Mouse (Mus musculus): ENCODE measurements around the gene Bap1.

Bap1 gene

DNA sequence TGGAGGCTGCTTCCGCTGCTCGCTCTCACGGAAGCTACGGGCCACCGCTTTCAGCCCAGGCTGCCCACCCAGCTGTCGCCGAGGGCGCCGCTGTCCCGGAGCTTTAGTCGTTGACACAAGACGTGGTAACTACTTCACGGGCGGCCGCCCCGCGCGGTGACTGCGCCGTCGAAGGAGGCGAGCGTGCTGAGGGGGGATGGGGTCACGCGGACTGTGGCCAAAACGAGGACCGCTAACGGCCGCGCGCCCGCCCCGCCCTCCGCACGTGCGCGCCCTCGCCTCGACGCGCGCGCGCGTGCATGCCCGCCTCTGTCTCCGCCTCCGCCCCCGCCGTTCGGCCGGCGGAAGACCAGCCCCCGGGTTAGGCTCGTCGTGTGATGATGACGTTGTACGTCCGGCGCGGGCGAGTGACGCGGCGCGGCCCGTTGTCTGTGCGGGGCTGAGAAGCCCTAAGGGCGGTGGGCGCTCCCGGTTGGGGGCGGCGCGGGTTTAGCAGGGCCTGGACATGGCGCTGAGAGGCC, at the start of gene Bap1, which contains the start of gene Phf7:
Gene Bap1, plus strand, starts transcription at position 367 of the 521 bp plus-strand sequence.
Gene Phf7, minus strand, starts transcription at position 234 of the 521 bp plus-strand sequence.
- in situ Hi-C loops (cut with MboI; ENCODE audit: unreplicated experiment in 2 of 2) = no loop called here

GRCm38 (mm10) chr14:31204844-31205243, 46.4 kb upstream of the Bap1 start:
- in situ Hi-C loops (cut with MboI; ENCODE audit: unreplicated experiment in 2 of 2) = loop anchor here (5.0 to 25.0 kb wide), 2 partner anchors 37 to 882 kb away; partner anchors contain the start of genes Dph3 (in 1 of the 2) and Oxnad1 (in 1 of the 2)

GRCm38 (mm10) chr14:31205244-31205561, 46.0 kb upstream of the Bap1 start:
- in situ Hi-C loops (cut with MboI; ENCODE audit: unreplicated experiment in 2 of 2) = loop anchor here (5.0 to 25.0 kb wide), 2 partner anchors 37 to 882 kb away; partner anchors contain the start of genes Dph3 (in 1 of the 2) and Oxnad1 (in 1 of the 2)

GRCm38 (mm10) chr14:31205562-31206467, 45.4 kb upstream of the Bap1 start:
- in situ Hi-C loops (cut with MboI; ENCODE audit: unreplicated experiment in 2 of 2) = loop anchor here (5.0 to 25.0 kb wide), 2 partner anchors 36 to 881 kb away; partner anchors contain the start of genes Dph3 (in 1 of the 2) and Oxnad1 (in 1 of the 2)

- in situ Hi-C loops (cut with MboI; ENCODE audit: unreplicated experiment in 2 of 2) = loop anchor here (5.0 to 25.0 kb wide), 2 partner anchors 36 to 881 kb away; partner anchors contain the start of genes Dph3 (in 1 of the 2) and Oxnad1 (in 1 of the 2)
Observed at GRCm38 (mm10) chr14:31206472-31206981, 44.7 kb upstream of the Bap1 start.

DNA sequence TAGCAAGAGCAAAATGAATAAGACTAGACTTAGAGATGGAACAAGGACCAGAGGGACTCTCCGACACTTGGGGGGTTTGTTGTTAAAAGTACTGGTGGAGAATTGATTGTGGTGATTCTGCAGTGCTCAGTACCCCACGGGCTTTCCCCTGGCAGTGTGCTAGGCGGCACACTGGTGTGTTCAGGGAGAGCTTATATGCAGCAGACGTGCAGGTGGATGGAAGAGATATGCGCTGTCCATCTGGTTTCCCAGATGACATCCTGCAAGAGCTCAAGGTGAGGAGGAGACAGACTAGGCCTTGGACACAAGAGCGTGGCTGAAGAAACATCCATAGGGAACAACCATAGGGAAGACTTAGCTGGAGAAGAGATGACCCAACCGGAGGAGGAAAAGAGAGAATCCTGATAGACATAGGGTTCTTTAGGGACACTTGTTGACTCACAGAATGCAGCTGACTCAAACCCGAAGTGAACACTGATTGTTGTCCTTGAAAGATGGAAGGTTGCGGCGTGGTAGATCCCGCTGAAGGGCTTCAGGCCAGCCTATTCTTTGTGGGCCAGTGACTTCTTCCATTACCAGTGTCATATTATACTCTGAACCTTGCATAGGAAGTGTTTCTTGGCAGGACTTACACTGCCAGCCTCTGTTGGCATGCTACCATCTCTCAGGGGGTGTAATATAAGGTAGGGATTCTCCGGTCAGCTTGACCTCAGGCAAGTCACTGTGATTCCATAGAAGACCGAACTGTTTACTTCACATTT, 44.0 kb upstream of the Bap1 start:
- in situ Hi-C loops (cut with MboI; ENCODE audit: unreplicated experiment in 2 of 2) = loop anchor here (5.0 to 25.0 kb wide), 2 partner anchors 35 to 880 kb away; partner anchors contain the start of genes Dph3 (in 1 of the 2) and Oxnad1 (in 1 of the 2)

GRCm38 (mm10) chr14:31208084-31208483, 43.2 kb upstream of the Bap1 start, which contains the start of gene Tnnc1:
TSS of gene Tnnc1 (plus strand) at chr14:31208312.
- in situ Hi-C loops (cut with MboI; ENCODE audit: unreplicated experiment in 2 of 2) = loop anchor here (5.0 to 25.0 kb wide), 2 partner anchors 34 to 879 kb away; partner anchors contain the start of genes Dph3 (in 1 of the 2) and Oxnad1 (in 1 of the 2)

- in situ Hi-C loops (cut with MboI; ENCODE audit: unreplicated experiment in 2 of 2) = loop anchor here (5.0 to 25.0 kb wide), 2 partner anchors 33 to 878 kb away; partner anchors contain the start of genes Dph3 (in 1 of the 2) and Oxnad1 (in 1 of the 2)
Observed at GRCm38 (mm10) chr14:31209133-31209557, 42.1 kb upstream of the Bap1 start.

GRCm38 (mm10) chr14:31211854-31212253, 39.4 kb upstream of the Bap1 start:
- in situ Hi-C loops (cut with MboI; ENCODE audit: unreplicated experiment in 2 of 2) = loop anchor here in 1 of 2 experiments (5.0 to 25.0 kb wide), 2 partner anchors 35 to 875 kb away; partner anchors contain the start of genes Dph3 and Oxnad1

DNA sequence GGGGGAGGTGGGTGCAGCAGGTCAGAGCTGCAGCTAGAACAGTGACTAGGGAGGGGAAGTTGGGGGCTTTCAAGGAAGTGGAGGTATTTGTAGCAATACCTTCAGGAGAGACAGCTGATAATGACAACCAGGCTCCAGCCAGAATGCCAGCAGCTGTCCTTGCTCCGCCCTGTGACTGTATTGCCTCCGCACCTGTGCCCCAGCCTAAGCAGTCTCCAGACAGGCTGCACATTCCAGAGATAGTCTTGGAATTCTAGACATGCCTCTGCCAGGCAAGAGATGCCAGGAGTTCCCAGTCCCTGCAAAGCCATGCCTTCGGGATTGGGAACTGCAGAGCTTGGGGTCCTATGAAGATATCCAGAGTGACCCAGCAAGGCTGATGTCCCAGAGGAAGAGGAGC, 38.8 kb upstream of the Bap1 start:
- in situ Hi-C loops (cut with MboI; ENCODE audit: unreplicated experiment in 2 of 2) = loop anchor here in 1 of 2 experiments (5.0 to 25.0 kb wide), 2 partner anchors 35 to 875 kb away; partner anchors contain the start of genes Dph3 and Oxnad1

DNA sequence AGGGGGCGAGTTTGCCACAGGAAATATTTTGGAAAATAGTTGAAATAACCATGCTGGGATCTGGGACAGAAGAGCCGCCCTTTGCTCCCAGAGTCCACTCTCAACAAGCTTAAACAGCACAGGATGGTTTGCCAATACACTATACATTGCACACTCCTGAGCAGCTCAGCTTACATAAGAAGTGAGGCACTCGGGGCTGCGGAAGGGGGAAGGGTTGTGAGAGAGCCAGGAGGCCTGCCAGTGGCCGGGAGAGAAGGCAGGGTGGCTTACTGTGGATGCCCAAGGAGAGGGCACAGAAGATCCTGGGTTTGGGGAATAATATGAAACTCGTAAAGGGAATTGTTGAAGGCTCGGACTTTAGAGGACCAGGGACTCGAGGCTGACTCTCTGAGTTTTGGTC, 37.4 kb upstream of the Bap1 start:
- in situ Hi-C loops (cut with MboI; ENCODE audit: unreplicated experiment in 2 of 2) = loop anchor here in 1 of 2 experiments (5.0 to 25.0 kb wide), 2 partner anchors 33 to 873 kb away; partner anchors contain the start of genes Dph3 and Oxnad1

- in situ Hi-C loops (cut with MboI; ENCODE audit: unreplicated experiment in 2 of 2) = loop anchor here (5.0 to 25.0 kb wide), 4 partner anchors 33 to 873 kb away; partner anchors contain the start of genes Dph3 (in 1 of the 2) and Oxnad1 (in 1 of the 2)
Observed at GRCm38 (mm10) chr14:31214684-31215083, 36.6 kb upstream of the Bap1 start.

GRCm38 (mm10) chr14:31215157-31216002, 35.9 kb upstream of the Bap1 start:
- in situ Hi-C loops (cut with MboI; ENCODE audit: unreplicated experiment in 2 of 2) = loop anchor here (5.0 to 25.0 kb wide), 3 partner anchors 112 to 872 kb away; partner anchors contain the start of genes Dph3 (in 1 of the 2) and Oxnad1 (in 1 of the 2)

DNA sequence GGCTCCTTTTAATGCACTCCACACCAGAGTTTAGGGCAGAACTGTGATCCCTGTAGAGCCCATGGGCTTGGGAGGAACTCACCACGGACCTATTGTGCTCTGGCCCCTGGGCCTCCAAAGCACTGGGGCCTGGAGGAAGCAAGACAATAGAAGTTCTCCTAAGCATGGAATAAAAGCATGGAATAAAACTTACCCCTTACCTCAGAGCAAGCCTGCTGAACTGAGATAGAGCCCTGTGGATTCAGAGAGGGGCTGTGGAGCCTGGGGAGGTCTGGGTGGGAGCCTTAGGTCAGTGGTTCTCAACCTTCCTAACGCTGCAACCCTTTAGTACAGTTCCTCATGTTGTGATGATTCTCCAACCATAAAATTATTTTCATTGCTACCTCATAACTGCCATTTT, 34.4 kb upstream of the Bap1 start, which contains the start of gene Nisch:
Gene Nisch, minus strand, starts transcription at position 101 of the 400 bp plus-strand sequence.
- in situ Hi-C loops (cut with MboI; ENCODE audit: unreplicated experiment in 2 of 2) = loop anchor here (5.0 to 25.0 kb wide), 3 partner anchors 110 to 870 kb away; partner anchors contain the start of genes Dph3 (in 1 of the 2) and Oxnad1 (in 1 of the 2)

DNA sequence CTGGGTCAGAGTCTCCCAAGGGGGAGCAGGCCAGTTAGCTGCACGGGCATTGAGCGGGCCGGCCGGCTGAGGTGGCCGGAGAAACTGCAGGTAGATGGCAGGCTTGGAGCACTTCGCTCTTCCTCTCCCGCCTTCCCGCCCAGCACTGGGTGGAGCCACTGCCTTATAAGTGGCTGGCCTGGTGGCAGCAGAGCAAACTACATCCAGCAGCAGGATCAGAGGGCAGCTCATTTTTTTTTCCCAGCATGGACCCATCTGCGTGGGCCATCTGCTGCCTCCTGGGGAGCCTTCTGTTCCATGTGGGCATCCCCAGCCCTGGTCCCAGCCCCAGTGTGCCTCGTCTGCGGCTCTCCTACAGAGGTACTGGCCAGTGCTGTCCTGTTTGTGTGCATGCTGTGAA, 33.6 kb upstream of the Bap1 start, which contains the start of gene Sema3g:
Gene Sema3g, plus strand, starts transcription at position 195 of the 400 bp plus-strand sequence.
- in situ Hi-C loops (cut with MboI; ENCODE audit: unreplicated experiment in 2 of 2) = loop anchor here (5.0 to 25.0 kb wide), 3 partner anchors 110 to 870 kb away; partner anchors contain the start of genes Dph3 (in 1 of the 2) and Oxnad1 (in 1 of the 2)

- in situ Hi-C loops (cut with MboI; ENCODE audit: unreplicated experiment in 2 of 2) = no loop called here
Observed at GRCm38 (mm10) chr14:31226978-31227377, 24.3 kb upstream of the Bap1 start.

- in situ Hi-C loops (cut with MboI; ENCODE audit: unreplicated experiment in 2 of 2) = no loop called here
Observed at GRCm38 (mm10) chr14:31228234-31228633, 23.0 kb upstream of the Bap1 start.

DNA sequence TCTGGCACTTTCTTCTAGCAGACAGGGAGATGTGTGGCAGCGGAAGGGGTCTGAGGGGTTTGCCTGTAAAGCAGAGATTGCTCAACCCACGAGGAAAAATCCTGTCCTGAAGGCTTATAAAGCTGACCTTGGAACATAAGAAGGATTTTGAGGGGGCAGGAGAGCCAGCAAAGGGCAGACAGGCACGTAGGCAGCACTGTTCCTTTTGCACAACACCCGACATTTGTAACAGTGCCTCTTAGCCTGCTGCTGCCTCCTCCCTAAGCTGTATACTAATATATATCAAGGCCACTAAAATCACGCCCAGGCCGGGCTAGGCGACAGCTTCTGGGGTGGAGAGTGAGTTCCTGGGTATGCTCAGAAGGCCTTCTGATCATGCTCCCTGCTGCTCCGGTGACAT, 20.8 kb upstream of the Bap1 start:
- in situ Hi-C loops (cut with MboI; ENCODE audit: unreplicated experiment in 2 of 2) = no loop called here
